Mouse (Mus musculus): Measurements from ENCODE around the gene Amotl1. TPM values are rescaled to one million over a fixed set of nuclear protein-coding genes. Genes with fewer than 3 reads are reported as not detected.

Amotl1 gene
- polyA plus RNA-seq, 1 experiment = 42.4 TPM

- DNase-seq (ENCODE audit: low read depth) = no peak
Observed at GRCm38 (mm10) chr9:14548366-14548761, 96.5 kb downstream of the Amotl1 start.

- DNase-seq (ENCODE audit: low read depth) = no peak
Observed at GRCm38 (mm10) chr9:14547584-14548365, 97.1 kb downstream of the Amotl1 start.

- DNase-seq (ENCODE audit: low read depth) = no peak
Observed at GRCm38 (mm10) chr9:14544034-14544757, 100.7 kb downstream of the Amotl1 start.

- no peak for DNase-seq (ENCODE audit: low read depth)
Observed at GRCm38 (mm10) chr9:14534833-14535456, 109.9 kb downstream of the Amotl1 start.

- DNase-seq (ENCODE audit: low read depth) = no peak
Observed at GRCm38 (mm10) chr9:14533659-14534058, 111.2 kb downstream of the Amotl1 start.

- no peak for DNase-seq (ENCODE audit: low read depth)
Observed at GRCm38 (mm10) chr9:14532283-14532682, 112.6 kb downstream of the Amotl1 start.

- no peak for DNase-seq (ENCODE audit: low read depth)
Observed at GRCm38 (mm10) chr9:14530004-14530403, 114.9 kb downstream of the Amotl1 start.

GRCm38 (mm10) chr9:14523408-14524043 is 121.3 kb downstream of the Amotl1 start:
- no peak for DNase-seq (ENCODE audit: low read depth)

- DNase-seq (ENCODE audit: low read depth) = no peak
Observed at GRCm38 (mm10) chr9:14521695-14522094, 123.2 kb downstream of the Amotl1 start.

GRCm38 (mm10) chr9:14520971-14521670 is 123.7 kb downstream of the Amotl1 start:
- no peak for DNase-seq (ENCODE audit: low read depth)

- DNase-seq (ENCODE audit: low read depth) = no peak
Observed at GRCm38 (mm10) chr9:14518105-14518504, 126.8 kb downstream of the Amotl1 start.

- DNase-seq (ENCODE audit: low read depth) = no peak
Observed at GRCm38 (mm10) chr9:14517296-14517695, 127.6 kb downstream of the Amotl1 start.

GRCm38 (mm10) chr9:14512633-14513445 is 132.0 kb downstream of the Amotl1 start:
- no peak for DNase-seq (ENCODE audit: low read depth)

GRCm38 (mm10) chr9:14500916-14501424 is 143.9 kb downstream of the Amotl1 start:
- no peak for DNase-seq (ENCODE audit: low read depth)

- peak; percentile 89 for DNase-seq (ENCODE audit: low read depth)
Observed at GRCm38 (mm10) chr9:14500023-14500915, 144.6 kb downstream of the Amotl1 start, which contains the start of the genes Kdm4d and Cwc15. Kdm4d (minus strand) TSS chr9:14500482. Cwc15 (plus strand) TSS chr9:14500617.

GRCm38 (mm10) chr9:14498896-14499705 is 145.8 kb downstream of the Amotl1 start:
- no peak for DNase-seq (ENCODE audit: low read depth)

Measured in gonadal fat pad, adult 2 months (tissue).